Mouse (Mus musculus) forebrain, postnatal 0 days (tissue): Measurements from ENCODE around the gene Il10rb. TPM values are rescaled to one million over a fixed set of nuclear protein-coding genes. Genes with fewer than 3 reads are reported as not detected.

Experiments
- ATAC-seq: fragments of 200-750 bp; cut with Nextera tagmentation; 2 replicates; pipeline ENCODE4 v1.8.0; 2017; ENCODE audit warnings: mild to moderate bottlenecking, moderate library complexity
- DNase-seq: peaks from one replicate; pipeline ENCODE4 v3.0.0-alpha.2; 2015
- H3K27ac ChIP-seq: fragments of 300-500 bp; sonication (generic); 2 replicates; pipeline ENCODE4 v1.5.1; 2014; ENCODE audit warnings: low read depth, mild to moderate bottlenecking, antibody characterized with exemption, low read length, moderate library complexity, mixed read lengths
- H3K27me3 ChIP-seq: fragments of 300-500 bp; sonication (generic); 2 replicates; pipeline ENCODE4 v1.6.1; 2014; ENCODE audit warnings: mild to moderate bottlenecking, low read length, mixed read lengths; ENCODE audit not compliant: insufficient read depth
- H3K36me3 ChIP-seq: fragments of 300-500 bp; sonication (generic); 2 replicates; pipeline ENCODE4 v1.6.1; 2014; ENCODE audit warnings: mild to moderate bottlenecking, moderate library complexity; ENCODE audit not compliant: insufficient read depth
- H3K4me1 ChIP-seq: fragments of 300-500 bp; sonication (generic); 2 replicates; pipeline ENCODE4 v1.6.1; 2014; ENCODE audit warnings: antibody characterized with exemption; ENCODE audit not compliant: insufficient read depth
- H3K4me2 ChIP-seq: fragments of 300-500 bp; sonication (generic); 2 replicates; pipeline ENCODE4 v1.6.1; 2014; ENCODE audit warnings: low read depth, mild to moderate bottlenecking, moderate library complexity
- H3K4me3 ChIP-seq: fragments of 300-500 bp; sonication (generic); 2 replicates; pipeline ENCODE4 v1.5.1; 2014; ENCODE audit warnings: low read depth, low read length, mixed read lengths
- H3K9ac ChIP-seq: fragments of 300-500 bp; sonication (generic); 2 replicates; pipeline ENCODE4 v1.6.1; 2014; ENCODE audit warnings: mild to moderate bottlenecking
- H3K9me3 ChIP-seq: fragments of 300-500 bp; sonication (generic); 2 replicates; pipeline ENCODE4 v1.6.1; 2016; ENCODE audit warnings: low read length
- CTCF ChIP-seq: sonication (generic); IDR thresholded peaks from 2 replicates; pipeline ENCODE4 v1.5.1; 2016; ENCODE audit warnings: antibody characterized with exemption, control low read depth, low read depth
- WGBS: fragments of 180-500 bp; shearing (Covaris S2); extraction: QIAGEN DNeasy Blood & Tissue Kit; methylation state at CpG from one replicate; pipeline ENCODE4 v1.1.7; 2014; 5-methylcytosine and 5-hydroxymethylcytosine counted together
- polyA plus RNA-seq: library from polyadenylated mRNA; unstranded; fragments of >200 nt; fragmentation: Nextera tagmentation; extraction: Ambion mirVana; gene quantifications from 2 replicates; pipeline ENCODE4 v1.2.1, GENCODE M21; 2015
- total RNA-seq: library from RNA; depleted of rRNA; stranded (reverse); fragments of >200 nt; gene quantifications from 2 replicates; pipeline ENCODE4 v1.2.3, GENCODE M21; 2014; rRNA removed

The Il10rb gene
- total and polyA plus RNA-seq, 2 experiments from 2014 or later = 7.9 to 9.2 TPM

- ATAC-seq (peak; percentile 98), DNase-seq (peak; percentile 93)
- Histone ChIP-seq H3K36me3 (no peaks in the 10 kb centered on the region), H3K4me1 (no peaks in the 10 kb centered on the region), H3K4me3 (peak overlapping the region; percentile 59), H3K9ac (peak overlapping the region; percentile 70), H3K9me3 (no peaks in the 10 kb centered on the region), H3K4me2 (peak overlapping the region; percentile 96), H3K27ac (peak overlapping the region; percentile 81), H3K27me3 (no peaks in the 10 kb centered on the region)
- TF ChIP-seq CTCF = no peak
- 2% methylated on average over 44 of the region's 44 CpGs for WGBS
Observed at GRCm38 (mm10) chr16:91464594-91465504, 58.9 kb downstream of the Il10rb start.

- peak overlapping the region; percentile 96 for H3K4me2 ChIP-seq
- DNase-seq (no peak), ATAC-seq (no peak)
- H3K27me3 ChIP-seq = no peaks in the 10 kb centered on the region
- no peak for TF ChIP-seq CTCF
- no peaks in the 10 kb centered on the region for H3K36me3 ChIP-seq
- H3K27ac ChIP-seq = 0 out of 2 replicates have a peak overlapping the region, but pooled peaks have one; percentile 48
- peak overlapping the region; percentile 59 for H3K4me3 ChIP-seq
- peak overlapping the region; percentile 70 for H3K9ac ChIP-seq
- 45% methylated on average over 13 of the region's 13 CpGs for WGBS
- H3K9me3 ChIP-seq = no peaks in the 10 kb centered on the region
- no peaks in the 10 kb centered on the region for H3K4me1 ChIP-seq
Observed at GRCm38 (mm10) chr16:91465505-91466240, 59.7 kb downstream of the Il10rb start.

- peak; percentile 11 for DNase-seq
- H3K36me3 ChIP-seq = no peaks in the 10 kb centered on the region
- WGBS = 46% methylated on average over 6 of the region's 6 CpGs
- H3K27ac ChIP-seq = no peak overlapping the region
- H3K9me3 ChIP-seq = no peaks in the 10 kb centered on the region
- 0 out of 2 replicates have a peak overlapping the region, but pooled peaks have one; percentile 96 for H3K4me2 ChIP-seq
- H3K27me3 ChIP-seq = no peaks in the 10 kb centered on the region
- no peaks in the 10 kb centered on the region for H3K4me1 ChIP-seq
- TF ChIP-seq CTCF = no peak
- H3K4me3 ChIP-seq = no peak overlapping the region
- ATAC-seq = no peak
- no peak overlapping the region for H3K9ac ChIP-seq
Observed at GRCm38 (mm10) chr16:91466566-91466965, 60.6 kb downstream of the Il10rb start.

- 84% methylated on average over 3 of the region's 3 CpGs for WGBS
- DNase-seq = no peak
- no peak overlapping the region for H3K27ac ChIP-seq
- no peaks in the 10 kb centered on the region for H3K4me1 ChIP-seq
- H3K9ac ChIP-seq = no peak overlapping the region
- no peak for ATAC-seq
- no peak for TF ChIP-seq CTCF
- no peak overlapping the region for H3K4me2 ChIP-seq
- no peaks in the 10 kb centered on the region for H3K36me3 ChIP-seq
- H3K27me3 ChIP-seq = no peaks in the 10 kb centered on the region
- H3K4me3 ChIP-seq = no peak overlapping the region
- no peaks in the 10 kb centered on the region for H3K9me3 ChIP-seq
Observed at GRCm38 (mm10) chr16:91470470-91470869, 64.5 kb downstream of the Il10rb start.

- 87% methylated on average over 6 of the region's 6 CpGs for WGBS
- TF ChIP-seq CTCF = no peak
- H3K4me2 ChIP-seq = no peak overlapping the region
Observed at GRCm38 (mm10) chr16:91471481-91471880, 65.5 kb downstream of the Il10rb start.

More at GRCm38 (mm10) chr16:91471481-91471880, 65.5 kb downstream of the Il10rb start:
- Histone ChIP-seq H3K9me3 (no peaks in the 10 kb centered on the region), H3K9ac (no peak overlapping the region), H3K27me3 (no peaks in the 10 kb centered on the region), H3K4me1 (no peaks in the 10 kb centered on the region), H3K4me3 (no peak overlapping the region), H3K36me3 (no peaks in the 10 kb centered on the region), H3K27ac (no peak overlapping the region)
- ATAC-seq (no peak), DNase-seq (no peak)

Other genes with a start within 250 kb of the Il10rb start
- 32.8 and 41.0 TPM in 2 replicates for gene Olig2, start 180.7 kb upstream of the Il10rb start, total RNA-seq
- 11.6 and 14.7 TPM in 2 replicates for gene Olig2, start 180.7 kb upstream of the Il10rb start, polyA plus RNA-seq
- 103 and 130 TPM in 2 replicates for gene Olig1, start 136.4 kb upstream of the Il10rb start, total RNA-seq
- gene Olig1, start 136.4 kb upstream of the Il10rb start, polyA plus RNA-seq = 127 and 138 TPM in 2 replicates
- gene Ifnar2, start 33.4 kb upstream of the Il10rb start, total RNA-seq = 24.5 and 25.5 TPM in 2 replicates
- gene Ifnar2, start 33.4 kb upstream of the Il10rb start, polyA plus RNA-seq = 53.1 and 58.1 TPM in 2 replicates
- gene Gm21970, start 14.4 kb upstream of the Il10rb start, total RNA-seq = 6.1 TPM in 1 of 2 replicates, not detected in the other
- not detected in 2 replicates for gene Gm21970, start 14.4 kb upstream of the Il10rb start, polyA plus RNA-seq
- 76.7 and 82.6 TPM in 2 replicates for gene Ifnar1, start 79.1 kb downstream of the Il10rb start, total RNA-seq
- gene Ifnar1, start 79.1 kb downstream of the Il10rb start, polyA plus RNA-seq = 22.7 and 33.6 TPM in 2 replicates
- gene Ifngr2, start 140.9 kb downstream of the Il10rb start, total RNA-seq = 61.8 and 63.0 TPM in 2 replicates
- gene Ifngr2, start 140.9 kb downstream of the Il10rb start, polyA plus RNA-seq = 112 and 146 TPM in 2 replicates
- 65.2 and 65.6 TPM in 2 replicates for gene Tmem50b, start 191.6 kb downstream of the Il10rb start, total RNA-seq
- gene Tmem50b, start 191.6 kb downstream of the Il10rb start, polyA plus RNA-seq = 98.8 and 102 TPM in 2 replicates
- 3.7 and 6.1 TPM in 2 replicates for gene Dnajc28, start 212.9 kb downstream of the Il10rb start, total RNA-seq
- 2.8 and 3.6 TPM in 2 replicates for gene Dnajc28, start 212.9 kb downstream of the Il10rb start, polyA plus RNA-seq
- gene Gart, start 240.8 kb downstream of the Il10rb start, total RNA-seq = 36.7 and 41.8 TPM in 2 replicates
- 35.9 and 44.0 TPM in 2 replicates for gene Gart, start 240.8 kb downstream of the Il10rb start, polyA plus RNA-seq
- gene Son, start 241.3 kb downstream of the Il10rb start, total RNA-seq = 220 and 279 TPM in 2 replicates
- gene Son, start 241.3 kb downstream of the Il10rb start, polyA plus RNA-seq = 56.9 and 76.7 TPM in 2 replicates